Mouse (Mus musculus) small intestine, adult 2 months (tissue): Measurements from ENCODE around the gene Snx27. TPM values are rescaled to one million over a fixed set of nuclear protein-coding genes. Genes with fewer than 3 reads are reported as not detected.

Experiments
- H3K27ac ChIP-seq: fragments of 200-500 bp; 2 replicates; pipeline ENCODE4 v1.5.1; 2012; ENCODE audit warnings: low read depth, low read length, control low read depth, inconsistent platforms; ENCODE audit not compliant: insufficient read depth
- H3K27me3 ChIP-seq: fragments of 200-500 bp; 2 replicates; pipeline ENCODE4 v1.6.1; 2012; ENCODE audit warnings: mild to moderate bottlenecking, moderate library complexity, low read length, inconsistent platforms; ENCODE audit not compliant: control insufficient read depth, insufficient read depth
- H3K36me3 ChIP-seq: fragments of 200-500 bp; 2 replicates; pipeline ENCODE4 v1.6.1; 2012; ENCODE audit warnings: mild to moderate bottlenecking, low read length, control low read depth, inconsistent platforms; ENCODE audit not compliant: control insufficient read depth, insufficient read depth
- H3K4me1 ChIP-seq: fragments of 200-500 bp; 2 replicates; pipeline ENCODE4 v1.6.1; 2012; ENCODE audit warnings: low read length, inconsistent platforms, mixed read lengths; ENCODE audit not compliant: control insufficient read depth, insufficient read depth, insufficient read length
- H3K4me3 ChIP-seq: fragments of 200-500 bp; 2 replicates; pipeline ENCODE4 v1.5.1; 2012; ENCODE audit warnings: low read depth, mild to moderate bottlenecking, control low read depth, inconsistent platforms, low read length, moderate library complexity
- CTCF ChIP-seq: fragments of 200-500 bp; IDR thresholded peaks from 2 replicates; pipeline ENCODE4 v1.5.1; 2012; ENCODE audit warnings: low read depth, mild to moderate bottlenecking, control low read depth, inconsistent platforms, low read length, moderate library complexity, mixed read lengths; ENCODE audit not compliant: insufficient replicate concordance, insufficient read length; ENCODE audit errors: extremely low read depth
- POLR2A ChIP-seq: fragments of 200-500 bp; IDR thresholded peaks from 2 replicates; pipeline ENCODE4 v1.6.1; 2012; ENCODE audit warnings: low read depth, mild to moderate bottlenecking, control low read depth, inconsistent platforms, low read length, moderate library complexity
- WGBS: fragments of 180-500 bp; shearing (Covaris S2); methylation state at CpG from one replicate; pipeline ENCODE4 v1.1.7; 2018; 5-methylcytosine and 5-hydroxymethylcytosine counted together
- polyA plus RNA-seq: library from polyadenylated mRNA; depleted of rRNA; stranded (reverse); fragments of >200 nt; gene quantifications from 2 replicates; pipeline ENCODE4 v1.2.3, GENCODE M21; 2012

Snx27 gene
- polyA plus RNA-seq, 1 experiment: 3.4 TPM

- 98% methylated on average over 3 of the region's 3 CpGs for WGBS
- TF ChIP-seq CTCF (no peak), POLR2A (no peak)
- H3K27me3 ChIP-seq: no peaks in the 10 kb centered on the region
These were observed 45.3 kb downstream of the Snx27 start for GRCm38 (mm10) chr3:94537187-94537586.

GRCm38 (mm10) chr3:94533968-94534367, 48.5 kb downstream of the Snx27 start:
- Histone ChIP-seq H3K4me3 (no peak overlapping the region), H3K27ac (no peak overlapping the region), H3K36me3 (peaks cover 14% of the 10 kb centered on the region), H3K27me3 (no peaks in the 10 kb centered on the region), H3K4me1 (no peaks in the 10 kb centered on the region)
- TF ChIP-seq CTCF (peak; percentile 41; the same call in 1 of the 2 replicates), POLR2A (no peak)

More at GRCm38 (mm10) chr3:94537187-94537586, 45.3 kb downstream of the Snx27 start:
- Histone ChIP-seq H3K27ac (no peak overlapping the region), H3K36me3 (0 out of 2 replicates have a peak, but pooled peaks cover 2% of the 10 kb centered on the region), H3K4me3 (no peak overlapping the region), H3K4me1 (no peaks in the 10 kb centered on the region)

GRCm38 (mm10) chr3:94526731-94527130, 55.8 kb downstream of the Snx27 start:
- H3K4me3 ChIP-seq: no peak overlapping the region
- H3K4me1 ChIP-seq: no peaks in the 10 kb centered on the region
- H3K27ac ChIP-seq: no peak overlapping the region
- WGBS: 57% methylated on average over 2 of the region's 2 CpGs
- H3K36me3 ChIP-seq: peaks cover 25% of the 10 kb centered on the region
- TF ChIP-seq CTCF (no peak), POLR2A (no peak)
- H3K27me3 ChIP-seq: no peaks in the 10 kb centered on the region

GRCm38 (mm10) chr3:94506664-94507063, 75.9 kb downstream of the Snx27 start:
- H3K36me3 ChIP-seq: peaks cover 28% of the 10 kb centered on the region
- TF ChIP-seq POLR2A: no peak
- peak; percentile 12; the same call in 1 of the 2 replicates for TF ChIP-seq CTCF
- 100% methylated on average over 1 of the region's 1 CpGs for WGBS

GRCm38 (mm10) chr3:94502243-94502642, 80.3 kb downstream of the Snx27 start:
- Histone ChIP-seq H3K36me3 (peaks cover 19% of the 10 kb centered on the region), H3K27ac (no peak overlapping the region), H3K4me3 (no peak overlapping the region), H3K27me3 (no peaks in the 10 kb centered on the region), H3K4me1 (no peaks in the 10 kb centered on the region)
- 75% methylated on average over 3 of the region's 3 CpGs for WGBS
- TF ChIP-seq POLR2A (no peak), CTCF (peak; percentile 9; the same call in 1 of the 2 replicates)

More at GRCm38 (mm10) chr3:94506664-94507063, 75.9 kb downstream of the Snx27 start:
- no peak overlapping the region for H3K27ac ChIP-seq
- no peaks in the 10 kb centered on the region for H3K4me1 ChIP-seq
- H3K4me3 ChIP-seq: no peak overlapping the region
- H3K27me3 ChIP-seq: no peaks in the 10 kb centered on the region

- Histone ChIP-seq H3K27ac (no peak overlapping the region), H3K4me1 (no peaks in the 10 kb centered on the region), H3K27me3 (no peaks in the 10 kb centered on the region), H3K4me3 (no peak overlapping the region), H3K36me3 (peaks cover 22% of the 10 kb centered on the region)
- 89% methylated on average over 4 of the region's 4 CpGs for WGBS
- TF ChIP-seq CTCF (no peak), POLR2A (no peak)
These were observed 85.4 kb downstream of the Snx27 start for GRCm38 (mm10) chr3:94497162-94497561.

GRCm38 (mm10) chr3:94487581-94487980, 94.9 kb downstream of the Snx27 start:
- Histone ChIP-seq H3K27ac (no peak overlapping the region), H3K36me3 (no peaks in the 10 kb centered on the region), H3K27me3 (no peaks in the 10 kb centered on the region), H3K4me1 (peaks cover 5% of the 10 kb centered on the region; the same call in 1 of the 2 replicates), H3K4me3 (no peak overlapping the region)
- TF ChIP-seq POLR2A (no peak), CTCF (no peak)
- WGBS: 65% methylated on average over 6 of the region's 6 CpGs

GRCm38 (mm10) chr3:94485922-94486321, 96.6 kb downstream of the Snx27 start:
- no peak for TF ChIP-seq CTCF
- no peak for TF ChIP-seq POLR2A
- Histone ChIP-seq H3K4me3 (no peak overlapping the region), H3K4me1 (peaks cover 7% of the 10 kb centered on the region; the same call in 1 of the 2 replicates), H3K36me3 (no peaks in the 10 kb centered on the region), H3K27me3 (no peaks in the 10 kb centered on the region), H3K27ac (no peak overlapping the region)
- 72% methylated on average over 7 of the region's 7 CpGs for WGBS
